ENCODE assay signal across 13 mouse cellular contexts in the genomic region with DNA sequence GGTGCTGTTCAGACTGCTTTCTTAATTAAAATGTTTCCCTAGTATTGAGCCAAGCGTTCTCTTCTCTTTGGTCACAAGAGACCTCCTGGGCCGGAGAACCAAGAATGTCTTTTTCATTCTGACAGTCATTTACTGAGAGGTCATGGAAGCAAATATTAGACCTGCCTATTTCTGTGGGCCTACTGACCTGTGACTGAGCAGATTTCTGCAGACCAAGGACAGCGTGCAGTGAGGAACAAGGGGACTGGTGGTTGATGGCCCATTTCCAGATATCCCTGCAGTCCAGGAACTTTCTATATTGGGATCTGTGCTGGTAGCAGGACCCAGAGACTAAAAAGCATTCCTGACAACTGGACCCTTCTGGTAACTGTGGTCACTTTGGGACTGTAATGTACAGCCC.
"Had no signal": no experiment of that assay in that cellular context is flagged by ENCODE, and none has a peak within 500 bp of the region (broad histone marks: within the 10 kb centered on the region; RNA-seq: fewer than 3 reads in every experiment).

No protein-coding gene starts in this region.

- H3K4me3 ChIP-seq: liver, embryonic 12.5 days; midbrain, embryonic 10.5 days; myocyte; neural tube, embryonic 15.5 days had no signal

- H3K4me1 ChIP-seq: liver, embryonic 12.5 days; midbrain, embryonic 10.5 days; neural tube, embryonic 15.5 days had no signal

- H3K9me3 ChIP-seq: liver, embryonic 12.5 days; midbrain, embryonic 10.5 days; neural tube, embryonic 15.5 days had no signal

- H3K27me3 ChIP-seq: liver, embryonic 12.5 days; neural tube, embryonic 15.5 days had no signal

- ATAC-seq: liver, embryonic 12.5 days had no signal

- H3K36me3 ChIP-seq: liver, embryonic 12.5 days; midbrain, embryonic 10.5 days; neural tube, embryonic 15.5 days had no signal

- H3K27ac ChIP-seq: liver, embryonic 12.5 days; midbrain, embryonic 10.5 days; neural tube, embryonic 15.5 days; stomach, postnatal 0 days had no signal

- H3K9ac ChIP-seq: liver, embryonic 12.5 days; lung, embryonic 14.5 days; neural tube, embryonic 15.5 days had no signal

- H3K4me2 ChIP-seq: liver, embryonic 12.5 days; lung, embryonic 14.5 days; neural tube, embryonic 15.5 days had no signal

- DNase-seq: kidney, postnatal 10 days; kidney, postnatal 4 days; left cerebral cortex, postnatal 4 days; lung, embryonic 14.5 days; lung, postnatal 10 days; lung, postnatal 4 days; midbrain, embryonic 14.5 days; thymus, postnatal 14 days had no signal
